Mouse (Mus musculus) neural tube, embryonic 15.5 days (tissue): ENCODE results near the gene Rp9. TPM values are rescaled to one million over a fixed set of nuclear protein-coding genes. Genes with fewer than 3 reads are reported as not detected.

ENCODE experiments used
- ATAC-seq: fragments of 200-750 bp; cut with Nextera tagmentation; 2 replicates; pipeline ENCODE4 v1.8.0; 2017; ENCODE audit warnings: mild to moderate bottlenecking, moderate TSS enrichment, moderate library complexity; ENCODE audit not compliant: low FRiP score
- H3K27ac ChIP-seq: fragments of 300-500 bp; sonication (generic); replicated peaks from 2 replicates; pipeline ENCODE4 v1.5.1; 2015; ENCODE audit warnings: mild to moderate bottlenecking, inconsistent platforms
- H3K27me3 ChIP-seq: fragments of 300-500 bp; sonication (generic); replicated peaks from 2 replicates; pipeline ENCODE4 v1.6.1; 2015; ENCODE audit warnings: inconsistent platforms
- H3K36me3 ChIP-seq: fragments of 300-500 bp; sonication (generic); 2 replicates; pipeline ENCODE4 v1.6.1; 2015; ENCODE audit warnings: inconsistent platforms
- H3K4me1 ChIP-seq: fragments of 300-500 bp; sonication (generic); 2 replicates; pipeline ENCODE4 v1.6.1; 2015; ENCODE audit warnings: inconsistent platforms
- H3K4me2 ChIP-seq: fragments of 300-500 bp; sonication (generic); 2 replicates; pipeline ENCODE4 v1.6.1; 2015; ENCODE audit warnings: inconsistent platforms, mild to moderate bottlenecking, moderate library complexity
- H3K4me3 ChIP-seq: fragments of 300-500 bp; sonication (generic); replicated peaks from 2 replicates; pipeline ENCODE4 v1.5.1; 2015; ENCODE audit warnings: mild to moderate bottlenecking, inconsistent platforms
- H3K9ac ChIP-seq: fragments of 300-500 bp; sonication (generic); replicated peaks from 2 replicates; pipeline ENCODE4 v1.6.1; 2015; ENCODE audit warnings: mild to moderate bottlenecking, inconsistent platforms
- H3K9me3 ChIP-seq: fragments of 300-500 bp; sonication (generic); replicated peaks from 2 replicates; pipeline ENCODE4 v1.6.1; 2016; ENCODE audit warnings: inconsistent platforms
- WGBS: fragments of 180-500 bp; shearing (Covaris S2); methylation state at CpG from one replicate; pipeline ENCODE4 v1.1.7; 2015; ENCODE audit warnings: mixed read lengths; 5-methylcytosine and 5-hydroxymethylcytosine counted together
- polyA plus RNA-seq: library from polyadenylated mRNA; unstranded; fragments of >200 nt; fragmentation: Nextera tagmentation; extraction: Ambion mirVana; gene quantifications from 2 replicates; pipeline ENCODE4 v1.2.1, GENCODE M21; 2015

Gene Rp9
- polyA plus RNA-seq, 1 experiment from 2014 or later, result 72.1 TPM

DNA sequence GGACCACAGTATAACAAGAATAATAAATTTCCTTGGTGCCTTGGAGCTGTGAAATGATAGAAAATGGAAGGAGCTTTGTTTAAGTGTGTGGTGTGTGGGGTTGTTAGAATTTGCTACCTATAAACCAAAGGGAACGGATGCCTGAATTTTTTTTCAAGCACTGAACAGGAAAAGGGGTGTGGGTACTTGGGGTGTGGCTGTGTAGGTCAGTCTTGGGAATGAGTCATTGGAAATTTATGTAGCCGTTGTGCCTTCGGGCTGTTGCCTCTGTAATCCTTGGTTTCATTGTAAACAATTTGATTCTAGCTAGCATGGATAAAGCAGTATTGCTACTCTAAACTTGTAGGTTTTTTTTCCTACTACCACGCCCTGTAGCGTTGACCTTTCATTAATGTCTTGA is 79.2 kb downstream of the Rp9 start:
- Histone ChIP-seq H3K9me3 (no peaks in the 10 kb centered on the region), H3K4me1 (peaks cover 14% of the 10 kb centered on the region), H3K36me3 (no peaks in the 10 kb centered on the region), H3K9ac (no peak overlapping the region), H3K27ac (no peak overlapping the region), H3K4me2 (no peak overlapping the region), H3K4me3 (no peak overlapping the region), H3K27me3 (no peaks in the 10 kb centered on the region)
- WGBS, result 93% methylated on average over 5 of the region's 5 CpGs
- no peak for ATAC-seq

GRCm38 (mm10) chr9:22389736-22390245 is 79.8 kb downstream of the Rp9 start:
- H3K27me3 ChIP-seq, result no peaks in the 10 kb centered on the region
- WGBS, result 72% methylated on average over 6 of the region's 6 CpGs
- peak overlapping the region; percentile 55 for H3K4me3 ChIP-seq
- H3K9me3 ChIP-seq, result no peaks in the 10 kb centered on the region
- H3K27ac ChIP-seq, result peak overlapping the region; percentile 81
- peaks cover 14% of the 10 kb centered on the region for H3K4me1 ChIP-seq
- peak; percentile 5; the same call in 1 of the 2 replicates for ATAC-seq
- H3K4me2 ChIP-seq, result peak overlapping the region; percentile 84
- H3K9ac ChIP-seq, result peak overlapping the region; percentile 69; the same call in 1 of the 2 replicates
- no peaks in the 10 kb centered on the region for H3K36me3 ChIP-seq

- ATAC-seq, result peak; percentile 96
- H3K9ac ChIP-seq, result peak within 1 kb of the TSS; percentile 69
- under 1% methylated on average over 43 of the region's 44 CpGs for WGBS
- peaks cover 14% of the 10 kb centered on the region for H3K4me1 ChIP-seq
- H3K4me3 ChIP-seq, result peak within 1 kb of the TSS; percentile 55
- no peaks in the 10 kb centered on the region for H3K36me3 ChIP-seq
- peak within 1 kb of the TSS; percentile 81 for H3K27ac ChIP-seq
- no peaks in the 10 kb centered on the region for H3K27me3 ChIP-seq
- H3K4me2 ChIP-seq, result peak within 1 kb of the TSS; percentile 84
- H3K9me3 ChIP-seq, result no peaks in the 10 kb centered on the region
These were observed 80.5 kb downstream of the Rp9 start, which contains the start of gene Anln for GRCm38 (mm10) chr9:22389021-22389476. Anln (minus strand) TSS chr9:22389188.

DNA sequence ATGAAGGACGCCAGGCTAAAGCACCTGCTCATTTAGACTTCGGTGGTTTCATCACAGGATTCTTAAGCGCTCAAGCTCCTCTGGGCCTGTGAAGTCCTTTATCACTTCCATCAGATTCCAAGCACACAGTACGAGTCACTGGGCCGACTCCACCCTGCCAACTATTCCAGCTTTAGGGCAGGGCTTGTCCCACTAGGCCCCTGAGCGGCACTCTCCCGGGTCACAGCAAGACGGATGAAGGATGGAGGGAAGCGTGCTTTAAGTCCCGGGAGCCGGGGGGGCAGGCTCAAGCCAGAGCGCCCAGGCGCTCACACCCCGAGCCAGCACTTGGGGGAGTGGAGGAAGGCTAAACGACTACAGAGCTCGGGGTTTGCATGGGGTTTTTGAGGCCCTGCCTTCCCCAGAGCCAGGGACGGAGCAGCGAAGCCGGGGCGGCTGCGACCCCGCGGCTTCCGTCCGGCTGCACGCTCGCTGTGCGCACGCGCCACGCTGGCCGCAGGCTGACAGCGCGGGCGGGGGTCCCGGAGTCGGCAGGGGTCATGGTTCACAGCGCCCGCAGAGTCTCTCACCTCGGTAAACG is 81.1 kb downstream of the Rp9 start:
- H3K4me2 ChIP-seq, result peak overlapping the region; percentile 84
- H3K9ac ChIP-seq, result peak overlapping the region; percentile 47
- ATAC-seq, result peak; percentile 84
- no peaks in the 10 kb centered on the region for H3K9me3 ChIP-seq
- H3K36me3 ChIP-seq, result no peaks in the 10 kb centered on the region
- peak overlapping the region; percentile 55 for H3K4me3 ChIP-seq
- H3K27ac ChIP-seq, result peak overlapping the region; percentile 51
- under 1% methylated on average over 41 of the region's 41 CpGs for whole genome bisulfite sequencing
- H3K27me3 ChIP-seq, result no peaks in the 10 kb centered on the region
- peaks cover 14% of the 10 kb centered on the region for H3K4me1 ChIP-seq

DNA sequence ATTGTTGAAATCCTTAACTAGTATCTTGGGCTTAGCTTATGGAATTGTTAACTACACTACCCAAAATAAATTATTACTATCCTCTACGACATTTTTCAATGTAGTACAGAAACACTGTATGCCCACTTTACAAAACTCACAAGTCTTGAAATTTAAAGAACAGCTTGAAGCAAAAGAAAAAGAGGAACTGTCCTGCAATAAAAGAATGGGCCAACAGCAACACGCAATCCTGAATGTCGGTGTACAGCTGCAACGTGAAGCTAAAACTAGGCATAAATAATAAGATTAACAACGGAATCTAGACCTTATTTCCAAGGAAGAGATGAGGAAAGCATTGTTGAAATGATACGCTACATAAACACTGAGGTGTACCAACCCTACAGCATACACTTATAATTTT is 81.6 kb downstream of the Rp9 start:
- no peak for ATAC-seq
- 22% methylated on average over 6 of the region's 6 CpGs for WGBS

GRCm38 (mm10) chr9:22385890-22386289 is 83.7 kb downstream of the Rp9 start:
- Histone ChIP-seq H3K4me1 (peaks cover 14% of the 10 kb centered on the region), H3K27ac (no peak overlapping the region), H3K4me3 (no peak overlapping the region), H3K4me2 (no peak overlapping the region), H3K9ac (no peak overlapping the region), H3K27me3 (no peaks in the 10 kb centered on the region), H3K36me3 (no peaks in the 10 kb centered on the region), H3K9me3 (no peaks in the 10 kb centered on the region)
- WGBS, result 70% methylated on average over 2 of the region's 2 CpGs
- no peak for ATAC-seq

More for the DNA sequence above, 81.6 kb downstream of the Rp9 start:
- peak overlapping the region; percentile 55 for H3K4me3 ChIP-seq
- H3K9ac ChIP-seq, result no peak overlapping the region
- H3K4me1 ChIP-seq, result peaks cover 14% of the 10 kb centered on the region
- no peaks in the 10 kb centered on the region for H3K36me3 ChIP-seq
- H3K27ac ChIP-seq, result no peak overlapping the region
- H3K27me3 ChIP-seq, result no peaks in the 10 kb centered on the region
- H3K9me3 ChIP-seq, result no peaks in the 10 kb centered on the region
- H3K4me2 ChIP-seq, result peak overlapping the region; percentile 84

DNA sequence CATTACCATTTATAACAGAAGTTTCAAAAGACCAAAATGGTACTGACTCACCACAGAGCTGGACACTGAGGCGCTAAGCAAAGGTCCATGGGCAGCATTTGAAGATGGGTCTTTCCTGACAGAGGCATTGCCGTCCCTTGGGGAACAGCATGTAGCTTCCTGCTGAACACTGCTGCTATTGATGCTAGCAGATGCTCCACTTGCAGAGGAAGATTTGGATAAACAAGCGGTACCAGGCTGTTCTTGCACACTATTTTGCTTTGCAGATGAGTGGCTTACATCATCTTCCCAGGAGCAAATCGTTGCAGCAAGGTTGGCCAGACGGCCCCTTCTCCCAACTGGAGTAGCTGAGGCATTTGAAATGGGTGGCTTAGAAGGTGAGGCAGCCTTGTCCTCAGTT is 93.5 kb downstream of the Rp9 start:
- WGBS, result 82% methylated on average over 5 of the region's 5 CpGs

DNA sequence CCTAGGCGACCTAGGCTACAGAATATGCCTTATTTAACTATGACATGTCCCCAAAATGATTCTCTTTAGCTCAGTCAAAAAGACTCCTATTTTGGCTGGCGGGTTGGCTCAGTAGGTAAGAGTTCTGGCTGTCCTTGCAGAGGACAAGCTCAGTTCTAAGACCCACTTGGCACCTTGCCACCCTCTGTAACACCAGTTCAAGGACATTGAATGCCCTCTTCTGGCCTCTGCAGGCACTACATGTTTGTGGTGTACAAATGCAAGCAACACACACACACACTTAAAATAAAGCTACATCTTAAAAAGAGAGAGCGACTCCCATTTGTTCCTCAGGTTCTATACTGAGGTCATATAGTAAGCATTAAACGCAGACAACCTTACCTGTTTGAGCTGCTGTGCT is 96.8 kb downstream of the Rp9 start:
- Histone ChIP-seq H3K27ac (no peak overlapping the region), H3K4me1 (no peaks in the 10 kb centered on the region)
- 98% methylated on average over 4 of the region's 4 CpGs for WGBS

More for the DNA sequence above, 93.5 kb downstream of the Rp9 start:
- Histone ChIP-seq H3K27ac (no peak overlapping the region), H3K4me2 (no peak overlapping the region), H3K4me1 (no peaks in the 10 kb centered on the region), H3K27me3 (no peaks in the 10 kb centered on the region), H3K4me3 (no peak overlapping the region), H3K36me3 (no peaks in the 10 kb centered on the region), H3K9me3 (no peaks in the 10 kb centered on the region), H3K9ac (no peak overlapping the region)
- ATAC-seq, result no peak

DNA sequence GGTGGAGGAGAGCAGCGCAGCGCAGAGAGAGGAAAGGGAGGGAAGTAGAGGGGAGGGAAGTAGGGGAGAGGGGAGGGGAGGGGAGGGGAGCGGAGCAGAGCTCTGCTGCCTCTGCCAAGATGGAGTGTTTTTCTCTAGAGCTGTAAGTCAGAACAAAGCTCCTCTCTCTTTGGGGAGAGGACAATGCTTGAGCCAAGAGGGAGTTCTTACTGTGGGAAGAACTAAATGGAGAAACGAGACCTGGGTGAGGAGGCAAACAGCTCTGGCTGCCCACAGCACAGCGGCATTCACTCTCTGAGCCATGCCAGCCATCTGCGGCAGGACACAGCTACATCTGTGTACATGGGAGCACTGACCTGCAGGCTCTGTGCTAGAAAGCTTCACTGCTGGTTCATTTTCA is 101.5 kb downstream of the Rp9 start:
- 82% methylated on average over 6 of the region's 6 CpGs for WGBS
- Histone ChIP-seq H3K27me3 (no peaks in the 10 kb centered on the region), H3K9ac (no peak overlapping the region), H3K9me3 (no peaks in the 10 kb centered on the region), H3K4me2 (no peak overlapping the region), H3K27ac (0 out of 2 replicates have a peak overlapping the region, but pooled peaks have one; percentile 37), H3K36me3 (no peaks in the 10 kb centered on the region), H3K4me1 (no peaks in the 10 kb centered on the region), H3K4me3 (no peak overlapping the region)
- ATAC-seq, result peak; percentile 38; the same call in 1 of the 2 replicates

More for the DNA sequence above, 96.8 kb downstream of the Rp9 start:
- no peak for ATAC-seq
- Histone ChIP-seq H3K4me3 (no peak overlapping the region), H3K4me2 (no peak overlapping the region), H3K36me3 (no peaks in the 10 kb centered on the region), H3K9ac (no peak overlapping the region), H3K27me3 (no peaks in the 10 kb centered on the region), H3K9me3 (no peaks in the 10 kb centered on the region)

- ATAC-seq, result no peak
- Histone ChIP-seq H3K27ac (no peak overlapping the region), H3K27me3 (no peaks in the 10 kb centered on the region), H3K9me3 (no peaks in the 10 kb centered on the region), H3K4me2 (no peak overlapping the region), H3K4me3 (no peak overlapping the region), H3K9ac (no peak overlapping the region), H3K36me3 (no peaks in the 10 kb centered on the region), H3K4me1 (no peaks in the 10 kb centered on the region)
- WGBS, result 94% methylated on average over 10 of the region's 10 CpGs
These were observed 102.9 kb downstream of the Rp9 start for GRCm38 (mm10) chr9:22366621-22367020.

- Histone ChIP-seq H3K9me3 (no peaks in the 10 kb centered on the region), H3K27ac (no peak overlapping the region), H3K4me2 (no peak overlapping the region), H3K36me3 (no peaks in the 10 kb centered on the region), H3K4me1 (no peaks in the 10 kb centered on the region), H3K27me3 (no peaks in the 10 kb centered on the region), H3K4me3 (no peak overlapping the region), H3K9ac (no peak overlapping the region)
- 91% methylated on average over 2 of the region's 2 CpGs for WGBS
- ATAC-seq, result no peak
These were observed 103.3 kb downstream of the Rp9 start for GRCm38 (mm10) chr9:22366221-22366620.
